Mouse (Mus musculus): Measurements from ENCODE around the gene Nr2c2. TPM values are rescaled to one million over a fixed set of nuclear protein-coding genes. Genes with fewer than 3 reads are reported as not detected.

Nr2c2 gene
- total RNA-seq, 2 experiments from 2014 or later, result 80.3 to 84.9 TPM

DNA sequence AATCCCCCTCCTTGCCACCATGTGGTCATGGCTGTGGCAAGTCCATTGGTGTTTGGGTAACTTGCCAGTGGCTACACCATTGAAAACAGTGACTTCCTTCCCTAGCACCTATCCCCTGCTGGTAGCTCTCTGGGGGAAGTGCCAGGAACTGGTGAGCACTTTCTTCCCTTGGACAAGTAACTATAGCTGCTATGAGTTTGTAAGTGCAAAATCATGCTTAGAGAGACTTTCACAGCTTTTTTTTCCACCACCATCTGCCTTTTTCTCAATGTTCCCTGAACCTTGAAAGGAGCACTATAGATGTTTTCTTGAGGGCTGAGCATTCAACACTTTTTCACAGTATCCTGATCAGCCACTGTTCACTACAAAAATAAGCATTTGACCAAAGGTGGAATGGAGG is 33.4 kb downstream of the Nr2c2 start:
- DNase-seq (ENCODE audit: low spot score in 2 of 2), result no peak

DNA sequence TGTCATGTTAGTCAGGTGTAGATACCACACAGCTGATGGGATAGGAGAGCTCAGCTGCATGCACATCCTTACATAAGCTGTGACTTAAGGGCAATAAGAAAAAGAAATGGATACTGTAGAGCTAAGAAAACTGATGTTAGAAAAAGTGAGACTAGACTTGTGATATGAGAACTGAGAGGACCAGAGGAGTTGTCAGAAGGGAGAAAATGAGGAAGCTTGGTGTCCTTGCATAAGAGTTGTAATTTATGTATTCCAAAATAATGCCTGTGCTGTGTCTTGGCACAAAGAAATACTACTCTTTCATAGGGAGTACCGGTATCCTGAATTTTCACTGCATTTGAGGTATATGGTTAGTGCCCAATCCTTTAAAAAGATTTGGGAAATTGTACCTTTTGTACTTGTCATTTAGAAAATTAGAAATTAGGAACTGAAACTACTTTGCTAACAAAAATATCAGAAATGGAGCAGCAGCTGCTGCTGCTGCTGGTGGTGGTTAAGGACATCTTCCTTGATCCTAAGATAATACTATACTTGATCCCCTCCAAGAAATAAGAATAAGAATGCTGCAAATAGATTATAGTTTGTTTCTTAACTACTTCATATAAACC is 35.8 kb downstream of the Nr2c2 start:
- DNase-seq (ENCODE audit: low spot score in 2 of 2), result no peak

DNA sequence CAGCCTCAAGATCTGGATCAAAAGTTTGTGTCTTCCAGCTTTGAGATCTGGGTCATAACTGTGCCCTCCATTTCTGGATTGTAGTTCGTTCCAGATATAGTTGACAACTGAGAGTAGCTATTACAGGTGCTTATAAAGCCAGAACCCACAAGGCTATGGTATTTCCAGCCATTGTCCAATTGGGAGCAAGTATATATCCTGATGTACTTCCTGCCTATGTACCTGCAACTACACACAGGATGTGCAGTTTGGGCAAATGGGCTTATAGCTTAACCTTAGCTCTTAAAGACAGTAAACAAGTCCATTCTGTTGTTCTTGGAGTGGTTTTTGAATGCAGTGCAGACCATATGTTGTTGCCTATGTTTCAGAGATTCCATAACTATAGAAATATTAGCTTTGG is 40.3 kb downstream of the Nr2c2 start:
- no peak for DNase-seq (ENCODE audit: low spot score in 2 of 2)

DNA sequence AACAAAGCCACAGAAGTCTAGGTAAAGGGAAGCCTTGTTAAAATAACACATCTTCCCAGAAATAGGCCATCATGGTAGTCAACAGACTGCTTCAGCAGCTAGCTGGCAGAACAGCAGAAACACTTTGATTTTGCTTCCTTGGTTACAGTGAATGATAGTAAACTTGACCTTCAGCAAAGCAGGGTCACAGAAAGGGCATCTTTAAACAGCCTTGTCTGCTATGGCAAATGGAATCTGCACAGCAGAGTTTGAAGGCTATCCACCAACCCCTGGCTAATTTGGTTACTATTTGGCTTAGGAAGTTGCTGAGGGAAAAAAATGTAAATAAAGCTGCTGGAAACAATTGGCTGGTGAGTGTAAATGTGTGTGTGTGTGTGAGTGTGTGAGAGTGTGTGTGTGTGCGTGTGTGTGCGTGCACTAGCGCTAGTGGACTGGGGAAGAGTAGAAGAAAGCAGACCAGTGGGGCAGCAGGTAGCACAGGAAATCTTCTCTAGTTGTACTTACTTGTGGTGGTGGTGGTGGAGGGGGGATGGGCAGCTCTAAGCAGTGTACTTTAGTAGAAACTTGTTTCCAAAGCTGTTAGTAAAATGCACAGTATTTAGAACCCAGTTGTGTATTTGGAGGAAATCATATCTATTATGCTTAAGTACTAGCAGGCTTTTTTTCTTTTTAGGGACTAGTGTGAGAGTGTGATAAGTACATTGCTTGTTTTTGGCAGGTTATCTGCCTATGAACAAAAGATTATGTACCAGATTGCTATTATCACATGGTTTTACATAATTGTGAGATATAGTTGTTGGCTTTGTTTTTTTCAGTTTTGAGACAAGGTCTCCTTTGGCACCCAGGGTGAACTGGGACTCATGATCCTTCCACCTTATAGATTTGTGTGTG is 41.1 kb downstream of the Nr2c2 start:
- no peak for DNase-seq (ENCODE audit: low spot score in 2 of 2)

DNA sequence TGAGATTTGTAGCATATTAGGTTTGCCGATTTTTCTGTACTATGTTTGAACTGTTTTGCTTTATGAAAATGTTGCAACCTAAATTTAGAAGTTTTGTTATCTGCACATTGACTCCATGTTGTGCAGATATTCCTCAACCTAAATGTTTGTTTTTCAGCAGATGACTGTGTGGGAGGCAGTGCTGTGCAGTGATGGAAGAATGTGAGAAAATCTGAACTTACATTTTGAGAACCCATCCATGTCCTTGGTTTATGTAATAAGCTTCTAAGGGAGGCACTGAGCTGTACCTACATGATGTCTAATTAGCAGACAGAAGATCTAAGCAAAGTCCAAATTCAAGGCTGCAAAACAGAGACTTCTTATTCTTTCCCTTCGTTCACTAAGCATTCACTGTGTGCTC is 42.4 kb downstream of the Nr2c2 start:
- DNase-seq (ENCODE audit: low spot score in 2 of 2), result no peak

DNA sequence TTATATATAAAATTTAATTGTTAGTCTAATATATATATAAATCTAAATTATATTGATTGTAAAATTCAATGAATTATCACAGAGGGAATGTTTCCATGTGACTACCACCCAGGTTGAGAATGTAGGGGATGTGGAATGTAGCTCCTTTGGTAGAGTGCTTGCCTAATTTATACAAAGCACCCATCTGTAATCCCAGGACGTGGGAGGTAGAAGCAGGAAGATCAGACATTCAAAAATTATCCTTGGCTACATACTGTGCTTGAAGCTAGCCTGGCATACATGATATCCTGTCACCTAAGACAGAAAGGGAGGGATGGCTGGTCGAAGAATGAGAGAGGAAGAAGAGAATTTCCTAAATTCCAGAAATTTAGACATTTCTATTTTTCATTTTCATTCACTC is 45.2 kb downstream of the Nr2c2 start:
- DNase-seq (ENCODE audit: low spot score in 2 of 2), result peak in 1 of 2 experiments; percentile 13

DNA sequence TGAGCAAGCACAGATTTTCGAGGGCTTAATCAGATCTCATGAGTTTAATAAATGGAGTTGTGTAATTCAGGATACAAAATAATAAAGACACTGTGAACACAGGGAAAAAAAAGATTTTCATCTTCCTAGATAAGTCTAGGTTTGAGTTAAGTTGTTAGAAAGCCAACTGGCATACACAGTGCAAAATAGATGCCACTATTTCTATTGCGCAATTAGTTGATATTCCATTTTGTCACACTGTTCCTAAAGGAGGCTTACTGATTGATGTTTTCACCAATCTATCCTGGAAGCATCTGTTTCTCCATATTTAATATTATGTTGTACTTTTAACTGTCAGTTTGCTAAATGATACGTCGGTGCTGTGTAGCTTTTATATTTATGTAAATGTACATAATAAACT is 54.7 kb downstream of the Nr2c2 start:
- no peak for DNase-seq (ENCODE audit: low spot score in 2 of 2)

DNA sequence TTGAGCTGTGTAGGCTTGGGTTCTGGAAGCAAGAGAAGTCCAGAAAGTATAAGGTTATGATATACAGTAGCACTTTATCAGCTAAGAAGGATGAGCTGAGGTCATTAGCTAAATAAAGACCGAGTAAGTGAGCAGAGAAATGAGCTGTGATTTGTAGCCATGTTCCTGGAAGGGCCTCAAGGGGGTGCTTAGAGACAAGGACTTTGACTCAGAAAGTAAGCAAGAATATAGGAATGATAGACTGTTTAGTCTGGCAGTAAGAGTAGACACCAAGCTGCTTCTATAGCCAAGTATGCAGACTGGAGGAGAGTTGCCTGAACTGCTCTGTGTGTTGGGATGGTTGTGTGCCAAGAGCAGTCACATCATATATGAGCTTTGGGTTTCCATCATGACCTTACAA is 62.6 kb downstream of the Nr2c2 start:
- DNase-seq (ENCODE audit: low spot score in 2 of 2), result no peak

DNA sequence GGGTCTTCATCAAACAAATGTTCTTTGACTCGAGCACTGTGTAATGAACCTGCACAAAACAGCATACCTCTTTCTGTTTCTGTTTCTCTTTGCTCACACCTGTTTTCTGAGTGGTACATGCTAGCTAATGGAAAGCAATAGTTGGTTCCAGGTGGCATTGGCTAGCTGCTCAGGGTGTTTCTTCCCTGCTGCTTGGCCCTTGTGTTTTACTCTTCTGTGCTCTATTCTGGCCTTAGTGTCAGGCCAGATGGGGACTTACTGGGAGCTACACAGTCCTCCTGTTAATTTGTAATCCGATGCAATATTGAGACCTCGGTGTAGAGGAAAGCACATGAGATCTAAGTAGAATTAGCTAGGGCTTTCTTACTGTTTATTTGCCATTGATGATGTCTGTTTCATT is 67.6 kb downstream of the Nr2c2 start:
- no peak for DNase-seq (ENCODE audit: low spot score in 2 of 2)

DNA sequence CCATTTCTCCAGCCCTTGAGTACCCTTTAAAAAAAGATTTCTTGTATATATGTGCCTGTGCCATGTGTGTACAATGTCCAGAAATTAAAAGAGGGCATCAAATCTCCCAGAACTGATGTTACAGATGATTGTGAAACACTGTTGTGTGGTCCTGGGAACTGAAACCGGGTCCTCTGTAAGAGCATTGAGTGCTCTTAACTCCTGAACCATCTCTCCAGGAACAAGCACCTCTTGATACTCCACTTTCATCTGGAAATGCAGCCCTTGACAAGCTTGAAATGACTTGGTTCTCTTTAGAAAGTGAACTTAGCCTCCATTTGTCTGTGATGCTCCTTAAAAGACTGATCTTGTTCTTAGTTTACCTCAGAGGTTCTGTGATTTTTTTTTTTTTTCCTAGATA is 71.5 kb downstream of the Nr2c2 start:
- DNase-seq (ENCODE audit: low spot score in 2 of 2), result no peak

DNA sequence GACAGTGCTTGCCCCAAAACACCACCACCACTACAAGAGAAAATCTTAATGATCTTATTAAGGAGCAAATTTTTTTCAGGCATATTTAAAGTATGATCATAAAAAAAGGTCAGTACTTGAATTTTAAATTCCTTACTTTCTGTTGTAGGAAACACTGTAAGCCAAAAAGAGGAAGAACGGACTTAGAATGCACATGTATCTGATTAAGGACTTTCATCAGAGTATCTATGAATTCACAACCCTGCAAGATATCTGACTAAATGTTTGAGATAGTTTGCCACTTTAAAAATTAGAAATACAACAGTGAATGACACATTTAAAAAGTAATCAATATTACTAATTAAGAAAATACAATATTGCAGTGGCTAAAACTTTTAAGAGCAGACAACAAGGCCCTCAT is 85.3 kb downstream of the Nr2c2 start:
- DNase-seq (ENCODE audit: low spot score in 2 of 2), result no peak

DNA sequence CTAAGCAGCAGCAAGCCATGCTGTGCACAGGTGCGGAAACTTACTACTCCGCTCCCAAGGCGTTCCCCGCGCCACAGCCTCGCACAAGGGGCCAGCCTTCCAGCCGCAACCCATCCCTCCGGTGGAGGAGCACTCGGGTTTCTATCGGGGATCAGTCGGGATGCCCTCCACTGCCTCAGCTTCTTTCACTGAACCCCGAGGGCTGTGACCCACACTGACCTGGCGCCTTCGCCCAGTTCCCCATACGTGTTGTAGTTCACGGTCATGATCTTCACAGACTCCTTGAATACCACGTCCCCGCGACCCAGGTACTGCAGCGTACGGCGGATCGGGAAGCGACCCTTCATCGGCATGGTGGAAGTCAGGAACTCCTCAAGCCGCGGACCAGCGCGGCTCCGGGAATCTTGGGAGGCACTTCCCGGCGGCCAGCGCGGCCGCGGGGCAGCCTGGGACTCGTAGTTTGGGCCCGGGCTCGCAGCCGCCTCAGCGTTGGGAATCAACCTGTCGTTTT is 92.5 kb downstream of the Nr2c2 start, which contains the start of gene Mrps25:
Mrps25 (minus strand) TSS at position 413 of the 511 bp plus-strand sequence.
- peak; percentile 59 to 71 for DNase-seq (ENCODE audit: low spot score in 2 of 2)

DNA sequence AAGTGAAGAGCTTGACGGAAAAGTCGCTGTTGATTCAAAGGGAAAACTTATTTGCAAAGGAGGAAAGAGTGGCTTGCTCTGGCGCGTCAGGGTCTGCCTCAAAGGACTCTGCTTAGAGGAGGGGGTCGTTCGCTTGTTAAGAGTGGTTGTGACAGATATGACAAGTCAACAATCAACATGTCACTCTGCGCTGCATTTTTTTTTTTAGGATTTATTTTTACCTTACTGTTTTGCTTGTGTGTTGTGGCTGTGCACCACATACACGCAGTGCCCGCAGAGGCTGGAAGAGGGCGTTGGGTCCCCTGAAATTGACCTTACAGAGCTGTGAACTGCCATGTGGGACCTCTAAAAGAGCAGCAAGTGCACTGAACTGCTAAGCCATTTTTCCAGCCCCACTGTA is 93.0 kb downstream of the Nr2c2 start:
- no peak for DNase-seq (ENCODE audit: low spot score in 2 of 2)

DNA sequence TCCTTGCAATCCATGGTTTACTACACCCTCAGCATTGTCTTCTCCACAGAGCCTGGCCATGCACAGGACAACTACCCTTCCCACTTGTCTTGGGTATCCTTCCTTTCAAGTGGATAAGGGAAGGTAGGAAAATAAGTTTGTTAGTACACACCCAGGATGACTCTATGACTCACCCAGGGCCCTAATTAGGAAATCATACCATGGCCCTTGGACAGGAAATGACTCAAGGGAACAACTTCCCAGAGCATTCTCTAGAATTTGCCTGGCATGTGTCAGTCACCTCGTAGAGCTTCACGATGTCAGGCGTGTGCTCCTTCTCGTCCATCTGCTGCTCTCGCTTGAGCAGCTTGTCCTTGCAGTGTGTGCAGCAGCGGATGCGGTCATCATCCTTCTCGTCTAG is 108.2 kb downstream of the Nr2c2 start:
- DNase-seq (ENCODE audit: low spot score in 2 of 2), result no peak

DNA sequence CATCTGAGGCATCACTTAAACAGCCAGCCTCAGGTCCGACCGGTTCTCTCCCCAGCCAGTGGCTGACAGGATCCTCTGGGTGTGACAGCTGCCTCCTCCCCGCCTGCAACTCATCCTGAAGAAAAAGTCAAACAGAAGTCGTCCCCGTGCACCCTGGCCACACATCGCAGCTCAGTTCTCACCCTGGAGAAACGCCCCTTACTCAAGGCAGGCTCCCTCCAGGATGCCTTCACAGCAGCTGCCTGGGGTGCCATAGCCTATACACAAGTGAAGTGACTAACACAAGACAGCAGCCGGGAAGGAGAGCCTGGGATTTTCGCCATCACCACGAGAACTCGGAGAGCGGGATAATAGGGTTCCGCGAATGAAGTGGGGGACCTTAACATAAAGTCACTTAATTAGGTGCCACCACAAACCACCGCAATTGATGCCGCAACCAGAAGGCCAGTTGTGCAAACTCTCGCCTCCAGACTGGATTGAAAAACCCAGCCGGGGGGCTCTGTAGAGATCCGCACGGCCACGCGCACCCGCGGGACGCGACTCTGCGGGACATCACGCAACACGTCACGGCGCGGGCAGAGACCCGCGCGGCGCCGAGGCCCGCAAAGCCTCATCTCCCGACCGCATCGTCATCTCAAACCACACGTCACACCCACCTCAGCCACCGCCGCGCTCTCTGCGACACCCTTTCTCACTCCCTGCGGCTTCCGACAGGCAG is 123.0 kb downstream of the Nr2c2 start:
- DNase-seq (ENCODE audit: low spot score in 2 of 2), result peak in 1 of 2 experiments; percentile 25

DNA sequence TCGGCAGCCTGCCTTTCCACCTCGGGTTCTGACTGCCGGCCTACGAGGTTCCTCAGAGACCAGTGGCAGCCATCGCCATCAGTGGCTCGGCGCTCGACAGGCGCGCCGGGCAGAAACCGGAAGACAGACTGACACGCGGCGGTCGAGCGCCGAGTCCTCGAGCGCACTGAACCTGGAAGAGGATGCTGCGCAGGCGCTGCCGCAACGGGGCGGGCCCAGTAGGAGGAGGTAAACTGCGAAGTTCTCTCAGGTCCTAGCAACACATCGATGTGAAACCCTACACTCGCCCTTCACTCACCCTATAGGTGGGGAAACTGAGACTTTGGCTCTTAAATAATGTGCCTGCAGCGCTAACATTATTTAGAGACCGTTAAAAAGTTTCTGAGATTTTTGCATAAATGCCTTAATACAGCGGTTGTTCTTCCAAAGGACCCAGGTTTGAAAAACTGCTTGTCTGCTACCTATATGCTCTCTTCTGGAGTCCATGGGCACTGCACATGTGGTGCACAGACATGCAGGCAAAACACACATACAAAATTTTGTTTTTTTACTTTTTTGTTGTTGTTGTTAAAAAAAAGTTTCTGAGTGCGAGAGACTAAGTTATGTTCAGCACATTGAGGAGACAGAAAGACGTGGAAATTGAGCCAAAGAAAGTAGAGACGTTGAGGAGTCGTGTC is 123.7 kb downstream of the Nr2c2 start, which contains the start of gene Rbsn:
Rbsn (minus strand) TSS at position 153 of the 677 bp plus-strand sequence.
- DNase-seq (ENCODE audit: low spot score in 2 of 2), result peak; percentile 87 to 92

DNA sequence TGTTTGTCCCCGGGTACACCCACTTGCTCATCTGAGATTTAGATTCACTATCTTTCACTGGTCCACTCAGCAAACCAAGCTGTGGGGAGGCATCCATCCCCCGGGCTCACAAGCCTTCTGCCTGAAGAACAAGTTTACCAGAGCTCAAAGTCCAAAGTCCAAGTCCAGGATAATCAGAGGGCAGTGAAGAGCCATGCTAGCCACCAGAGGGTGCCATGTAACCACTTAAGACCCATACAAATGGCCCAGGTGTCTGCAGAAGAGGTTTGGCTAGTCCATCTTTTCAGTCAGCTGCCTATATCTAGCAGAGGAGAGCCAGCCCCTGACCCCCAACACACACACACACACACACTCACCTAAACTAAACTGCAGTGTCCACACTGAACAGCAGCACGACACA is 128.3 kb downstream of the Nr2c2 start:
- peak; percentile 22 to 44 for DNase-seq (ENCODE audit: low spot score in 2 of 2)

DNA sequence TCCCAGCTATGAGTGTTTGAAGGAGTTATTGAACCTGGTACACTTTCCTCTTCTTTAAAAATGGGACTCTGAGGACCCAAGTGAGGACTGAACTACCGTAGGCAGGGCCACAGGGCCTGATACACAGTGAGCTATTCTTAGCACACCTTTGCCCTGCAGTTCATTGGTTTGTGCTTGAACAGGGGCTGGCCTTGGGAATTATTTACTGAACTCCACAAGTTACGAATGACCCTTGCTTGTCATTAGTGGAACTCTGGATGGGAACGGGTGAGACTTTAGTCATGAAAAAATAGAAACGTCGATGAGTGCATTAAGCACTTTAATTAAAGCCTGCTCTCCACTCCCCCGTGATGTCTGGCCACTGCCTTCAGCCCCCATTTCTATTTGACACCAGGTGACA is 130.4 kb downstream of the Nr2c2 start:
- no peak for DNase-seq (ENCODE audit: low spot score in 2 of 2)

DNA sequence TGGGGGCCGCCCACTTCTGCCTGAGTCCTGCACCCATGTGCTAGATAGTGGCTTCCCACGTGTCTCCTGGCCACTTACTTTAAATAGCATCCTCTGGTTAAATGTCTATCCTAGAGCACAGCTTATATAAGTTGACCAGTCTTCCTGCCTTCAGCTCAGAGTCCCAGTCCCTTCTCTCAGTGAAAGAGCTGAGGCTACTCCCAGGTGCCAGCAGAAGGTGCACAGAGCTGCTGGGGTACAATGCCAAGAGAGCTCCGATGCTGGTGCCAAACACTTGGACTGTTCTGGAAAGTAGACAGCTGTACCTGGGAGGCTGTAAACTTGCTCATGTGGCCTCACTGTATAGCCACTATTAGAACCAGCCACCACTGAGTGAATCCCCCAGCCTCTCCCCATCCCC is 130.8 kb downstream of the Nr2c2 start:
- no peak for DNase-seq (ENCODE audit: low spot score in 2 of 2)
